Mouse (Mus musculus) CH12.LX (cell line): ENCODE data around the gene Rap1gap.

Experiments
- CTCF ChIP-seq, 2 experiments: IDR thresholded peaks in 1 of 2; conservative IDR thresholded peaks in 1 of 2; 2 replicates each; pipeline ENCODE4 v1.5.1; 2011 to 2012; ENCODE audit warnings: low read depth in 2 of 2, low read length in 2 of 2, improper control_type of control experiment in 1 of 2, inconsistent platforms in 1 of 2, mild to moderate bottlenecking in 1 of 2, moderate library complexity in 1 of 2
- EP300 ChIP-seq: IDR thresholded peaks from 2 replicates; pipeline ENCODE4 v1.6.1; 2011; ENCODE audit warnings: low read length, improper control_type of control experiment
- ETS1 ChIP-seq: conservative IDR thresholded peaks from 2 replicates; pipeline ENCODE4 v1.6.1; 2012; ENCODE audit warnings: low read depth, mild to moderate bottlenecking, inconsistent platforms, low read length, improper control_type of control experiment, moderate library complexity
- IRF4 ChIP-seq: IDR thresholded peaks from 2 replicates; pipeline ENCODE4 v1.6.1; 2014; ENCODE audit warnings: low read depth, mild to moderate bottlenecking, inconsistent platforms, low read length, improper control_type of control experiment
- MYC ChIP-seq: IDR thresholded peaks from 2 replicates; pipeline ENCODE4 v1.6.1; 2011; ENCODE audit warnings: low read depth, mild to moderate bottlenecking, improper control_type of control experiment, low read length
- POLR2A ChIP-seq: IDR thresholded peaks from 2 replicates; pipeline ENCODE4 v1.6.1; 2011; ENCODE audit warnings: low read depth, mild to moderate bottlenecking, improper control_type of control experiment, low read length
- RAD21 ChIP-seq: IDR thresholded peaks from 2 replicates; pipeline ENCODE4 v1.6.1; 2011; ENCODE audit warnings: low read depth, mild to moderate bottlenecking, low read length, improper control_type of control experiment, moderate library complexity
- TBP ChIP-seq: conservative IDR thresholded peaks from 2 replicates; pipeline ENCODE4 v1.6.1; 2011; ENCODE audit warnings: low read depth, low read length, improper control_type of control experiment
- UBTF ChIP-seq: IDR thresholded peaks from 2 replicates; pipeline ENCODE4 v1.6.1; 2012; ENCODE audit warnings: low read depth, mild to moderate bottlenecking, inconsistent platforms, low read length, improper control_type of control experiment, moderate library complexity
- USF1 ChIP-seq: IDR thresholded peaks from 2 replicates; pipeline ENCODE4 v1.6.1; 2014; ENCODE audit warnings: low read depth, mild to moderate bottlenecking, inconsistent platforms, low read length, improper control_type of control experiment
- USF2 ChIP-seq: conservative IDR thresholded peaks from 2 replicates; pipeline ENCODE4 v1.6.1; 2011; ENCODE audit warnings: low read depth, low read length, improper control_type of control experiment
- ZMIZ1 ChIP-seq: IDR thresholded peaks from 2 replicates; pipeline ENCODE4 v1.6.1; 2012; ENCODE audit warnings: low read depth, mild to moderate bottlenecking, inconsistent platforms, low read length, improper control_type of control experiment

GRCm38 (mm10) chr4:137764621-137765020 lies 100.1 kb downstream of the Rap1gap start:
- TF ChIP-seq POLR2A, result no peak
- no peak for TF ChIP-seq ZMIZ1
- TF ChIP-seq RAD21, result no peak
- no peak for TF ChIP-seq USF2
- no peak for TF ChIP-seq TBP
- no peak for TF ChIP-seq UBTF
- no peak for TF ChIP-seq EP300
- no peak for TF ChIP-seq CTCF (conservative IDR thresholded peaks at IDR 0.05 in 1 of 2, IDR thresholded peaks at IDR 0.05 in 1 of 2; ENCODE audit: low read depth in 2 of 2, low read length in 2 of 2)
- TF ChIP-seq MYC, result no peak
- no peak for TF ChIP-seq IRF4
- TF ChIP-seq USF1, result no peak
- no peak for TF ChIP-seq ETS1
